ENCODE assay signal across 12 mouse cellular contexts in genomic region chr16:30962515-30962914, GRCm38 (mm10).
DNase-seq lines count a peak whose midpoint lies in the region; ATAC-seq lines count a peak whose summit lies in the region.
"Had no signal": no experiment of that assay in that cellular context is flagged by ENCODE, and none has a peak within 500 bp of the region (broad histone marks: within the 10 kb centered on the region; RNA-seq: fewer than 3 reads in every experiment).

No protein-coding gene starts in this region.

- no peak for DNase-seq in cerebellum, postnatal 4 days (ENCODE audit: low spot score in 2 of 2)
- peak; percentile 12 for DNase-seq in kidney, postnatal 10 days
- no peak for DNase-seq in kidney, postnatal 14 days
- peak; percentile 18 to 46 for DNase-seq in thymus, postnatal 36 days
- no peak for DNase-seq in layer of hippocampus, postnatal 10 days (ENCODE audit: low spot score in 2 of 2)
- no peak for DNase-seq in gastrocnemius, adult 8-10 months (ENCODE audit: low spot score in 2 of 2)
- DNase-seq: adrenal gland, postnatal 14 days; cerebellum, postnatal 10 days had no signal

- peak; percentile 21; the same call in 1 of the 2 replicates for ATAC-seq in cerebellum, adult (ENCODE audit: insufficient number of reproducible peaks, low FRiP score, low TSS enrichment)
- ATAC-seq in megakaryocyte progenitor cell, adult 5-6 weeks (replicated peaks; ENCODE audit: poor library complexity), result peak; percentile 82
- ATAC-seq: hindbrain, embryonic 16.5 days; midbrain, embryonic 15.5 days had no signal

Comparison
In these comparisons a context has a peak if more than half of its experiments do, and no peak if none do; other contexts are left out.
1. DNase-seq: peak in kidney, postnatal 10 days (single experiment) and thymus, postnatal 36 days (2 of 2); none in cerebellum, postnatal 4 days (0 of 2), kidney, postnatal 14 days (single experiment), layer of hippocampus, postnatal 10 days (0 of 2) and gastrocnemius, adult 8-10 months (0 of 2).